9 mouse cellular contexts compared by ENCODE assay signal in genomic region chr15:84535953-84536352, GRCm38 (mm10). TPM values are rescaled to one million over a fixed set of nuclear protein-coding genes. Genes with fewer than 3 reads are reported as not detected.
DNase-seq lines count a peak whose midpoint lies in the region; ATAC-seq and TF ChIP-seq lines count a peak whose summit lies in the region.
"Had no signal": no experiment of that assay in that cellular context is flagged by ENCODE, and none has a peak within 500 bp of the region (broad histone marks: within the 10 kb centered on the region; RNA-seq: fewer than 3 reads in every experiment).

No protein-coding gene starts in this region.

- no peaks in the 10 kb centered on the region for H3K4me1 ChIP-seq in liver, embryonic 14.5 days (replicated peaks; ENCODE audit: control insufficient read depth in 2 of 2, insufficient read depth in 2 of 2, low read length in 1 of 2)
- H3K4me1 ChIP-seq in bone marrow, adult 2 months (ENCODE audit: control insufficient read depth, insufficient read depth, low read length), result peaks cover 2% of the 10 kb centered on the region; the same call in 1 of the 2 replicates
- H3K4me1 ChIP-seq: liver, embryonic 13.5 days had no signal

- ATAC-seq in liver, embryonic 14.5 days (ENCODE audit: insufficient read depth), result no peak

- H3K4me3 ChIP-seq in liver, embryonic 14.5 days (ENCODE audit: insufficient read depth in 1 of 2, low read depth in 2 of 2, low read length in 2 of 2), result no peak overlapping the region
- no peak overlapping the region for H3K4me3 ChIP-seq in bone marrow, adult 2 months (replicated peaks; ENCODE audit: control insufficient read depth, low read depth, low read length)
- H3K4me3 ChIP-seq: liver, embryonic 13.5 days had no signal

- H3K36me3 ChIP-seq in liver, embryonic 14.5 days (replicated peaks; ENCODE audit: control insufficient read depth, insufficient read depth, low read depth), result no peaks in the 10 kb centered on the region
- H3K36me3 ChIP-seq: liver, embryonic 13.5 days had no signal

- H3K27ac ChIP-seq in liver, embryonic 14.5 days, result no peak overlapping the region
- no peak overlapping the region for H3K27ac ChIP-seq in bone marrow, adult 2 months (ENCODE audit: control insufficient read depth, insufficient read depth, low read depth, low read length, poor library complexity)
- H3K27ac ChIP-seq: liver, embryonic 13.5 days had no signal

- no peak for TF ChIP-seq POLR2A in bone marrow, adult 2 months (IDR thresholded peaks at IDR 0.05; ENCODE audit: borderline replicate concordance, control insufficient read depth, low read depth, low read length)

- peak; percentile 42 for DNase-seq in adrenal gland, postnatal 10 days
- no peak for DNase-seq in adrenal gland, postnatal 25 days
- no peak for DNase-seq in liver, embryonic 14.5 days (ENCODE audit: low read depth in 3 of 3, low spot score in 3 of 3)
- no peak for DNase-seq in liver
- peak; percentile 25 to 57 for DNase-seq in spleen, postnatal 10 days (ENCODE audit: low spot score in 2 of 2)
- no peak for DNase-seq in left cerebral cortex, adult 8-10 months (ENCODE audit: low spot score in 2 of 2)
- DNase-seq in gastrocnemius, adult 8-10 months (ENCODE audit: low spot score in 2 of 2), result no peak
- DNase-seq: liver, embryonic 13.5 days had no signal

- WGBS in liver, embryonic 14.5 days (ENCODE audit: insufficient replicate concordance), result 75% methylated on average over 2 of the region's 2 CpGs
- 85% methylated on average over 2 of the region's 2 CpGs for WGBS in bone marrow, adult 2 months

- peak; percentile 71 for TF ChIP-seq CTCF in liver, embryonic 14.5 days (IDR thresholded peaks at IDR 0.05; ENCODE audit: low read depth)
- peak; percentile 55 for TF ChIP-seq CTCF in bone marrow, adult 2 months (IDR thresholded peaks at IDR 0.05; ENCODE audit: control insufficient read depth, insufficient read depth, low read length)

- no peaks in the 10 kb centered on the region for H3K9me3 ChIP-seq in liver, embryonic 14.5 days (ENCODE audit: control insufficient read depth, low read length)
- H3K9me3 ChIP-seq: liver, embryonic 13.5 days had no signal

- H3K4me2 ChIP-seq in liver, embryonic 14.5 days (ENCODE audit: low read depth), result no peak overlapping the region
- H3K4me2 ChIP-seq: liver, embryonic 13.5 days had no signal

- no peak for TF ChIP-seq EP300 in liver, embryonic 14.5 days (IDR thresholded peaks at IDR 0.05; ENCODE audit: low read depth)

- H3K9ac ChIP-seq in liver, embryonic 14.5 days (replicated peaks), result no peak overlapping the region
- H3K9ac ChIP-seq: liver, embryonic 13.5 days had no signal

- H3K27me3 ChIP-seq in liver, embryonic 14.5 days (ENCODE audit: control insufficient read depth, insufficient read depth, low read length), result no peaks in the 10 kb centered on the region
- H3K27me3 ChIP-seq: liver, embryonic 13.5 days had no signal

RNA-seq across cellular contexts. Expression of gene Rtl6, which starts 21.7 kb away (rescaled TPM):
- total RNA-seq in adrenal gland, postnatal 10 days (2021), result 1 to 10 TPM; 6.6 to 9.5 TPM
- 6.6 and 9.3 TPM in 2 replicates for total RNA-seq in adrenal gland, postnatal 25 days (2021)
- polyA plus RNA-seq in liver, embryonic 14.5 days (2012; rRNA removed), result 0.52 and 0.56 TPM in 2 replicates
- 0.44 and 0.52 TPM in 2 replicates for polyA plus RNA-seq in liver, embryonic 14.5 days (2014; fragmentation: Nextera tagmentation; extraction: Ambion mirVana)
- 0.90 and 2.1 TPM in 2 replicates for polyA plus RNA-seq in bone marrow, adult 2 months (2011; ENCODE audit: insufficient read depth, insufficient read length, low replicate concordance, missing spikeins)
- total RNA-seq in left cerebral cortex, adult 8-10 months (2022), result 10 to 100 TPM; 47.7 to 51.8 (median 50.2) TPM
- total RNA-seq in gastrocnemius, adult 8-10 months (2022), result 1 to 10 TPM; 2.9 to 4.9 (median 3.7) TPM

Comparison
In these comparisons a context has a peak if more than half of its experiments do, and no peak if none do; other contexts are left out.
1. DNase-seq: peak in adrenal gland, postnatal 10 days (single experiment) and spleen, postnatal 10 days (2 of 2); none in adrenal gland, postnatal 25 days (single experiment), liver, embryonic 14.5 days (0 of 3), liver (single experiment), left cerebral cortex, adult 8-10 months (0 of 2) and gastrocnemius, adult 8-10 months (0 of 2).